Mouse (Mus musculus): Measurements from ENCODE around the gene Ciz1. TPM values are rescaled to one million over a fixed set of nuclear protein-coding genes. Genes with fewer than 3 reads are reported as not detected.

The Ciz1 gene
- total and polyA plus RNA-seq, 3 experiments = 62.9 to 306 (median 213) TPM

DNA sequence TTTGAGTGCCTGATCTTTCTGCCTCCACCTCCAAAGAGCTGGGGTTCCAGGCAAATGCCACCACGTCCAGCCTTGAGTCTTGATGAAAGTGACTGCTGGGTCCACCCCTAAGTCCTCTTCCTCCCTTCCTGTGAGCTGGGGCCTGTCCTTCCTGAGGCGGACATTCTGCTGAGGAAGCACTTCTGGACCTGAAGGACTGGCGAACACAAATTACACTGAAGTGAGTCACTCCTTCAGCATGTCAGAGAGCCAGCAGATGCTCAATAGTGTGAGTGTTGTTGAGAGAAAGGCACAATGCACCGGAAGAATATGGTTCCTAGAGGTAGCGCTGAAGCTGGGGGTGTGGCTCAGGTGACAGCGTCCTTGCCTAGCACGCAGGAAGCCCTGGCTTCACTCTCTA, 26.8 kb upstream of the Ciz1 start:
- H3K4me3 ChIP-seq (ENCODE audit: low read depth, low read length) = no peak overlapping the region
- TF ChIP-seq GATA1 (IDR thresholded peaks at IDR 0.05; ENCODE audit: borderline replicate concordance, low read length) (no peak), CTCF (IDR thresholded peaks at IDR 0.05; ENCODE audit: low read depth, low read length) (no peak), TAL1 (conservative IDR thresholded peaks at IDR 0.05; ENCODE audit: low read depth, low read length) (no peak), GATA2 (IDR thresholded peaks at IDR 0.05; ENCODE audit: borderline replicate concordance, low read depth, low read length) (no peak), POLR2AphosphoS5 (IDR thresholded peaks at IDR 0.05; ENCODE audit: insufficient replicate concordance, low read depth, low read length) (no peak)
- peaks cover 51% of the 10 kb centered on the region for H3K27me3 ChIP-seq (ENCODE audit: insufficient read depth, low read length)

DNA sequence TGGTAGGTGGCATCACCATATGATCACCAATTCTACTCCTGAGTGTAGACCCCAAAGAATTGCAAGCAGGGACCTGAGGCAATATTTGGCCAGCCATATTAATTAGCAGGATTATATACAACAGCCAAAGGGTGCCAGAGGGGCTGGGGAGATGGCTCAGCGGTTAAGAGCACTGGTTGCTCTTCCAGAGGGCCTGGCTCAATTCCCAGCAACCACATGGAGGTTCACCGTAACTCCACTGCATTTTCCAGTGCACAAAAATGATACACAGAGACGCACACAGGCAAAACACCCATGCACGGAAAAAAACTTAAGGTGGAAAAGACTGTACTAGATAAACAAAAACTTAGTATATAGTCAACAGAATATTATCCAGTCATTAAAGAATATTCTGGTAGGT, 24.9 kb upstream of the Ciz1 start:
- no peak for TF ChIP-seq POLR2AphosphoS5 (IDR thresholded peaks at IDR 0.05; ENCODE audit: insufficient replicate concordance, low read depth, low read length)
- no peak for TF ChIP-seq GATA1 (IDR thresholded peaks at IDR 0.05; ENCODE audit: borderline replicate concordance, low read length)
- H3K4me1 ChIP-seq (ENCODE audit: insufficient read depth, low read depth, low read length) = no peaks in the 10 kb centered on the region
- H3K36me3 ChIP-seq (replicated peaks) = no peaks in the 10 kb centered on the region
- H3K9me3 ChIP-seq (replicated peaks) = no peaks in the 10 kb centered on the region
- ATAC-seq (ENCODE audit: extremely low read depth, insufficient number of reproducible peaks, low FRiP score, poor library complexity, severe bottlenecking) = no peak
- DNase-seq (ENCODE audit: low spot score) = no peak
- H3K4me3 ChIP-seq (ENCODE audit: low read depth, low read length) = no peak overlapping the region
- H3K27me3 ChIP-seq (ENCODE audit: insufficient read depth, low read length) = peaks cover 51% of the 10 kb centered on the region

More for the DNA sequence above, 26.8 kb upstream of the Ciz1 start:
- DNase-seq (ENCODE audit: low spot score) (no peak), ATAC-seq (ENCODE audit: extremely low read depth, insufficient number of reproducible peaks, low FRiP score, poor library complexity, severe bottlenecking) (no peak)
- H3K36me3 ChIP-seq (replicated peaks) = no peaks in the 10 kb centered on the region
- H3K4me1 ChIP-seq (ENCODE audit: insufficient read depth, low read depth, low read length) = no peaks in the 10 kb centered on the region
- H3K9me3 ChIP-seq (replicated peaks) = no peaks in the 10 kb centered on the region

DNA sequence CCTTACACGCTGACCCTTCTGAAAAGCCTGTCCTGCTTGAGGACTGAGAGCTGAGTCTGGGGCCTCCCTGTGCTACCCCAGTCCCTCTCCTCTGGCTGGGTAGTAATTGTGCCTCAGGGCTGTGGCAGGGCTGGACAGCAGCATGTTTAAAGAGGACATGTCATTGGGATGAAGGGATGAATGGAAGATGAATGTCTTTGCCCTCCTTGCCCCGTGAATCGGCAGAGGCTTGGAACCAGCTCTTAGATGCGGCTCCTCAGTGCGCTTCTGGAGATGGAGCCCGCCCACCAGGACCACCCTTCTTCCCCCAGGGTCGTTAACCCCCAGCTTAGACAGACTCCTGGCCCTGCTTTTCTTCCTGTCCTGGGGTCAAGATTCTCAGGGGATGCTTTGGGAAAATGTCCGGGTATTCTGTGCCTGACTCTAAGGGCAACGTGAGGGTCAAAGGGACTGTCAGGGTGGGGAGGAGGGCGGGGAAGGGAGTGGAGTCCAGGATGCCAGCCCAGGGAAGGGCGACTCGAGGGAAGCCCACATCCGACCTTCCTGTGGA, 23.1 kb upstream of the Ciz1 start:
- TF ChIP-seq POLR2AphosphoS5 (IDR thresholded peaks at IDR 0.05; ENCODE audit: insufficient replicate concordance, low read depth, low read length) (no peak), TAL1 (conservative IDR thresholded peaks at IDR 0.05; ENCODE audit: low read depth, low read length) (no peak), CTCF (IDR thresholded peaks at IDR 0.05; ENCODE audit: low read depth, low read length) (no peak), GATA1 (IDR thresholded peaks at IDR 0.05; ENCODE audit: borderline replicate concordance, low read length) (no peak), GATA2 (IDR thresholded peaks at IDR 0.05; ENCODE audit: borderline replicate concordance, low read depth, low read length) (no peak)
- ATAC-seq (ENCODE audit: extremely low read depth, insufficient number of reproducible peaks, low FRiP score, poor library complexity, severe bottlenecking) (no peak), DNase-seq (ENCODE audit: low spot score) (no peak)
- no peak overlapping the region for H3K4me3 ChIP-seq (ENCODE audit: low read depth, low read length)
- H3K27me3 ChIP-seq (ENCODE audit: insufficient read depth, low read length) = peaks cover 63% of the 10 kb centered on the region
- H3K36me3 ChIP-seq (replicated peaks) = no peaks in the 10 kb centered on the region
- no peaks in the 10 kb centered on the region for H3K9me3 ChIP-seq (replicated peaks)
- H3K4me1 ChIP-seq (ENCODE audit: insufficient read depth, low read depth, low read length) = no peaks in the 10 kb centered on the region

DNA sequence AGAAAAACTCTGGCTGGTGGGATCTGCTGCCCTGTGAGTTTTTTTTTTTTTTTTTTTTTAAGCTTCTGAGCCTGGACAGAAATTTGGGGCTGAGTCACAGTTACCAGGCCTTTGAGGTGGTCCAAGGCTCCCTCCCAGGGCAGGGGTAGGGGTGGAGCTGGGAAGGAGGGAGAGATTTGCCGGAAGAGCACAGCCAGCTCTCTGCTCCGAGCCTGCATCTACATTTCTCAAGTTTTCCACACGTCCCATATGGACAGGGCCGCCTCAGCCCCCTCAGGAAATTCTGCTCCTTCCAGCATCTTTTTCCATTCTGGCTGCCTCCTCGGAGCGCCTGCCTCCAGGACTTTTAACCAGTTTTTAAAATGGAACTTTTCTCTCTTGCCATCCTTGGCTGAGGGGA, 22.6 kb upstream of the Ciz1 start:
- Histone ChIP-seq H3K9me3 (replicated peaks) (no peaks in the 10 kb centered on the region), H3K4me3 (ENCODE audit: low read depth, low read length) (no peak overlapping the region), H3K36me3 (replicated peaks) (no peaks in the 10 kb centered on the region), H3K27me3 (ENCODE audit: insufficient read depth, low read length) (peaks cover 66% of the 10 kb centered on the region), H3K4me1 (ENCODE audit: insufficient read depth, low read depth, low read length) (no peaks in the 10 kb centered on the region)
- ATAC-seq (ENCODE audit: extremely low read depth, insufficient number of reproducible peaks, low FRiP score, poor library complexity, severe bottlenecking) (no peak), DNase-seq (ENCODE audit: low spot score) (no peak)
- no peak for TF ChIP-seq TAL1 (conservative IDR thresholded peaks at IDR 0.05; ENCODE audit: low read depth, low read length)
- no peak for TF ChIP-seq GATA2 (IDR thresholded peaks at IDR 0.05; ENCODE audit: borderline replicate concordance, low read depth, low read length)
- TF ChIP-seq CTCF (IDR thresholded peaks at IDR 0.05; ENCODE audit: low read depth, low read length) = no peak
- TF ChIP-seq POLR2AphosphoS5 (IDR thresholded peaks at IDR 0.05; ENCODE audit: insufficient replicate concordance, low read depth, low read length) = no peak

DNA sequence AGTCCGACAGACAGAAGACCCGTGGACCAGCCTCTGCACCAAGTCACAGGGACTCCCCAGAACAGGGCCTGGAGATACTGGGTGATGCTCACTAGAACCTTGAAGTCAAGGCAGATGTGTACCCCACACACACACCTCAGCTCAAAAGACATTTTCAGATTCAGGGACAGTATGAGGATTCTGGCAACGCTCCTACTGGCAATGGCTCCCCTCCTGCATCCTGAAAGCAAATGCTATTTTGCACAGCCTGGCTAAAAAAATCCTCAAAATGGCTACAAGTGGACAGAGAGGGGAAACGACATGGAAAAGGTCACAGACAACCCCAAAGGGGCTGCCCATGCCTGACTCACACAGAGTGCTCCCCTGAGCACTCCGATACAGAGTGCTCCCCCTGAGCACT, 20.0 kb upstream of the Ciz1 start:
- TF ChIP-seq GATA1 (IDR thresholded peaks at IDR 0.05; ENCODE audit: borderline replicate concordance, low read length) = no peak
- Histone ChIP-seq H3K4me3 (ENCODE audit: low read depth, low read length) (no peak overlapping the region), H3K27me3 (ENCODE audit: insufficient read depth, low read length) (peaks cover 76% of the 10 kb centered on the region), H3K9me3 (replicated peaks) (no peaks in the 10 kb centered on the region), H3K36me3 (replicated peaks) (no peaks in the 10 kb centered on the region), H3K4me1 (ENCODE audit: insufficient read depth, low read depth, low read length) (no peaks in the 10 kb centered on the region)
- DNase-seq (ENCODE audit: low spot score) (no peak), ATAC-seq (ENCODE audit: extremely low read depth, insufficient number of reproducible peaks, low FRiP score, poor library complexity, severe bottlenecking) (no peak)

DNA sequence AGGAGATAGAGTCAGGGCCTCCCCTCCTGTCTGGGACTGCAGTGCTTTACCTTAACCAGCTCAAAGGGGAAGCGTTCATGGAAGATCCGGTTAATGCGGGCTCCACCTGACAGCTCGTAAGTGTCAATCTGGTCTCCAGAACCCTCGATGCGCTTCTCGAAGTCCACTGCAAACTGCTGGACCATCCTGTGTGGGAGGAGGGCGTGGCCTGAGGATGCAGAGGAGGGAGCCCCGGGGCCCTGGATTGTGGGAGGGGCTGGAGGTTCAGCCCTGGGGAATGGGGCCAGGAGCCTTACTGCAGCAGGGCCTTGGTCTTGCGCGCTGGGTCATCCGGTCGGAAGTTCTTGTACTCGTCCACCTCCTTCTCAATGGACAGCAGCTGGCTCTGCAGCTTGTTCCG, 16.2 kb upstream of the Ciz1 start:
- Histone ChIP-seq H3K4me3 (ENCODE audit: low read depth, low read length) (no peak overlapping the region), H3K36me3 (replicated peaks) (no peaks in the 10 kb centered on the region), H3K27me3 (ENCODE audit: insufficient read depth, low read length) (peaks cover 58% of the 10 kb centered on the region), H3K9me3 (replicated peaks) (no peaks in the 10 kb centered on the region), H3K4me1 (ENCODE audit: insufficient read depth, low read depth, low read length) (no peaks in the 10 kb centered on the region)
- ATAC-seq (ENCODE audit: extremely low read depth, insufficient number of reproducible peaks, low FRiP score, poor library complexity, severe bottlenecking) (no peak), DNase-seq (ENCODE audit: low spot score) (no peak)
- TF ChIP-seq POLR2AphosphoS5 (IDR thresholded peaks at IDR 0.05; ENCODE audit: insufficient replicate concordance, low read depth, low read length) = no peak
- TF ChIP-seq GATA2 (IDR thresholded peaks at IDR 0.05; ENCODE audit: borderline replicate concordance, low read depth, low read length) = no peak

DNA sequence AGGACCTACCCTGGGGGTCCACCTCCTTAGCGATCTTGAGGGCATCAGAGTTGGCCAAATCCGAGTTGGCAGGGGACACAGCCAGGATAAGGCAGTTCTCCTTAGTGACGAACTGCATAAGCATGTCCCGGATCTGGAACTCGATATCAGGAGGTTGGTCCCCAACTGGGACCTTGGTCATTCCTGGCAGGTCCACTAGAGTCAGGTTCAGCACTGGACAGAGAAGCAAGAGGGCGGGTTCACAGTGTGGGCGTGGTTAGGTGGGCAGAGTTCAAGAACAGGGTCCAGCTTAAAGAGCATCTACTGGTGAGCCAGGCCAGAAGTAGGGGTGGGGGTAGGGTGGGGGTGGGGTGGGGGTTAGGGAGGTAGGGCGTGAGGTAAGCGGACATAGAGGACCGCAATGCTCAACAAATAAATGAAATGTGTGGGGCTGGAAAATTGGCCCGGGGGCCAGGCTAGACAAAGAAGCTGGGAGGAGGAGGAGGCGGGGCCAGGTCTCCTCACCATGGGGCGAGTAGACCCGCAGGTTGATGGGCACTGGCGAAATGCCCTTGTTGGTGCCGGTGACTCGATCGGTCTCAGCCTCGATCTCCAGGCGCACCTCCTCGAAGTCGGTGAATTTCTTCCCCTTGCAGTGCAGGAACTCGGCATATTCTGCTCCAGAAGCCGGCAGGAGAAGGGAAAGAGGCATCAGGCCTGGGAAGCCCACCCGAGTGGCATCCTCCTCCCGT, 12.1 kb upstream of the Ciz1 start:
- Histone ChIP-seq H3K4me3 (ENCODE audit: low read depth, low read length) (no peak overlapping the region), H3K4me1 (ENCODE audit: insufficient read depth, low read depth, low read length) (0 out of 2 replicates have a peak, but pooled peaks cover 3% of the 10 kb centered on the region), H3K36me3 (replicated peaks) (no peaks in the 10 kb centered on the region), H3K9me3 (replicated peaks) (no peaks in the 10 kb centered on the region), H3K27me3 (ENCODE audit: insufficient read depth, low read length) (peaks cover 61% of the 10 kb centered on the region)
- TF ChIP-seq POLR2AphosphoS5 (IDR thresholded peaks at IDR 0.05; ENCODE audit: insufficient replicate concordance, low read depth, low read length) (no peak), TAL1 (conservative IDR thresholded peaks at IDR 0.05; ENCODE audit: low read depth, low read length) (no peak), GATA2 (IDR thresholded peaks at IDR 0.05; ENCODE audit: borderline replicate concordance, low read depth, low read length) (no peak), GATA1 (IDR thresholded peaks at IDR 0.05; ENCODE audit: borderline replicate concordance, low read length) (no peak)
- DNase-seq (ENCODE audit: low spot score) (no peak), ATAC-seq (ENCODE audit: extremely low read depth, insufficient number of reproducible peaks, low FRiP score, poor library complexity, severe bottlenecking) (no peak)

Measured in G1E (cell line).